Mouse (Mus musculus): ENCODE results near the gene Col5a1.

DNA sequence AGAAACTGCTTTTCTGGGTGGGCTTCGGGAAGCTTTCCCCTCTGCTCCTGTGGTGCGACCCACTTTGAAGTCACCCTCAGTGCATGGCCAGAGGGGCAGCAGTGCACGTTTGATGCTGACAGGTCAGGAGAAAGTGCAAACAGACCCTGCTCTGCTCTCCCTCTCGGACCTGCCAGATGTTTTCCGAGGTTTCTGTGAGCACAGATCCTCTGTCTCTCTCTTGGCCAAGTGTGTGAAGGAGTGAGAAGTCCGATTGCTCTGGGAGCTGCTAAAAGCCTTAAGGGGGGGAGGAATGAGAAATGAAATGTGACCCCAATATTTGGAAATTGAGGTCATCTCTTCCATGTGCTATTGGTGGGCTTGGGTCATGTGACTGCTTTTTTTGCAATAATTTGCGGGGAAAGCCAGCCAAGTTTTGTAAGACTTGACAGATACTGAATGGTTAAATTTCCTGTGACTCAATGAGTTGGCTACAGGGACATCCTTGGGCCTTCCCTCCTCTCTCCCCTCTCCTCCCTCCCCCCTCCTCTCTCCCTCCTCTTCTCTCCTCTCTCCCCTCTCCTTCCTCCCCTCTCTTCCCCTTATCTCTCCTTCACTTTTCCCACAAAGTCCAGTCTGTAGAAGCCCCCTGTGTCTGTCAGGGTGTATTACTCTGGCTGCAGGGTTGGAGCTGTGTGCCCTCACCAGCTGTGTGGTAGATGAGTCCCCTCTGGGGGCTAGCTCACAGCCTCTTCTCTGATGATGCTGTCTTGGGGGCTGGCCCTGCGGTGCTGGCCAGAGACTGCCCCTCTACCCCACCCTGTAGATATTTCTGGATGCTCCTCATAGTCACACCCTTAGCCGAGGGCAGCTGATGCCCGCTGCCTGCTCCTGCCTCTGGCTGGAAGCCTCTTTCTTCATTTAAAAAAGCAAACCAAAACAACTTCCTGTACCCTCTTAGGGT, 2.6 kb downstream of the Col5a1 start:
- TF ChIP-seq POLR2A (IDR thresholded peaks at IDR 0.05; ENCODE audit: insufficient read depth, low read depth, low read length) (0 out of 2 replicates have a peak, but pooled peaks have one; percentile 12), CTCF (IDR thresholded peaks at IDR 0.05) (no peak), EP300 (IDR thresholded peaks at IDR 0.05; ENCODE audit: insufficient read depth, low read depth, low read length) (no peak)

Data from heart, adult 2 months (tissue).